Mouse (Mus musculus) limb, embryonic 15.5 days (tissue): ENCODE data around the gene Adssl1. TPM values are rescaled to one million over a fixed set of nuclear protein-coding genes. Genes with fewer than 3 reads are reported as not detected.

Experiments used
- ATAC-seq: fragments of 200-750 bp; cut with Nextera tagmentation; 2 replicates; pipeline ENCODE4 v1.8.0; 2017; ENCODE audit warnings: low read depth, moderate TSS enrichment; ENCODE audit not compliant: insufficient number of reproducible peaks, low FRiP score, low TSS enrichment
- H3K27ac ChIP-seq: fragments of 300-500 bp; sonication (generic); 2 replicates; pipeline ENCODE4 v1.5.1; 2015; ENCODE audit warnings: moderate library complexity, mild to moderate bottlenecking, inconsistent platforms
- H3K27me3 ChIP-seq: fragments of 300-500 bp; sonication (generic); 2 replicates; pipeline ENCODE4 v1.6.1; 2015; ENCODE audit warnings: inconsistent platforms
- H3K36me3 ChIP-seq: fragments of 300-500 bp; sonication (generic); 2 replicates; pipeline ENCODE4 v1.6.1; 2015; ENCODE audit warnings: inconsistent platforms
- H3K4me1 ChIP-seq: fragments of 300-500 bp; sonication (generic); 2 replicates; pipeline ENCODE4 v1.6.1; 2015; ENCODE audit warnings: inconsistent platforms
- H3K4me2 ChIP-seq: fragments of 300-500 bp; sonication (generic); 2 replicates; pipeline ENCODE4 v1.6.1; 2015; ENCODE audit warnings: mild to moderate bottlenecking, inconsistent platforms
- H3K4me3 ChIP-seq: fragments of 300-500 bp; sonication (generic); 2 replicates; pipeline ENCODE4 v1.5.1; 2015; ENCODE audit warnings: mild to moderate bottlenecking, inconsistent platforms
- H3K9ac ChIP-seq: fragments of 300-500 bp; sonication (generic); 2 replicates; pipeline ENCODE4 v1.6.1; 2015; ENCODE audit warnings: inconsistent platforms
- H3K9me3 ChIP-seq: fragments of 300-500 bp; sonication (generic); 2 replicates; pipeline ENCODE4 v1.6.1; 2016; ENCODE audit warnings: inconsistent platforms
- WGBS: fragments of 180-500 bp; shearing (Covaris S2); methylation state at CpG from one replicate; pipeline ENCODE4 v1.1.7; 2015; 5-methylcytosine and 5-hydroxymethylcytosine counted together
- polyA plus RNA-seq: library from polyadenylated mRNA; unstranded; fragments of >200 nt; fragmentation: Nextera tagmentation; extraction: Ambion mirVana; gene quantifications from 2 replicates; pipeline ENCODE4 v1.2.1, GENCODE M21; 2015

The Adssl1 gene
- polyA plus RNA-seq, 1 experiment from 2014 or later, result 11.6 TPM

- H3K4me1 ChIP-seq, result peaks cover 26% of the 10 kb centered on the region
- peak overlapping the region; percentile 77 for H3K4me2 ChIP-seq
- no peak for ATAC-seq
- H3K4me3 ChIP-seq, result peak overlapping the region; percentile 66
- no peaks in the 10 kb centered on the region for H3K27me3 ChIP-seq
- WGBS, result 36% methylated on average over 6 of the region's 6 CpGs
- peaks cover 41% of the 10 kb centered on the region for H3K36me3 ChIP-seq
- H3K9ac ChIP-seq, result peak overlapping the region; percentile 59; the same call in 1 of the 2 replicates
- H3K9me3 ChIP-seq, result no peaks in the 10 kb centered on the region
- 0 out of 2 replicates have a peak overlapping the region, but pooled peaks have one; percentile 91 for H3K27ac ChIP-seq
Observed at GRCm38 (mm10) chr12:112646139-112646538, 26.3 kb downstream of the Adssl1 start.

GRCm38 (mm10) chr12:112648081-112648480, 28.2 kb downstream of the Adssl1 start:
- ATAC-seq, result no peak
- no peak overlapping the region for H3K27ac ChIP-seq
- H3K9ac ChIP-seq, result no peak overlapping the region
- no peak overlapping the region for H3K4me2 ChIP-seq
- no peaks in the 10 kb centered on the region for H3K9me3 ChIP-seq
- H3K4me3 ChIP-seq, result no peak overlapping the region
- H3K4me1 ChIP-seq, result peaks cover 26% of the 10 kb centered on the region
- no peaks in the 10 kb centered on the region for H3K27me3 ChIP-seq
- peaks cover 61% of the 10 kb centered on the region for H3K36me3 ChIP-seq
- 86% methylated on average over 5 of the region's 5 CpGs for WGBS

GRCm38 (mm10) chr12:112651778-112652439, 32.1 kb downstream of the Adssl1 start:
- H3K27ac ChIP-seq, result no peak overlapping the region
- no peak for ATAC-seq
- WGBS, result 77% methylated on average over 5 of the region's 5 CpGs

GRCm38 (mm10) chr12:112653157-112653824, 33.4 kb downstream of the Adssl1 start:
- 0 out of 2 replicates have a peak, but pooled peaks have one; percentile 17 for ATAC-seq
- peaks cover 100% of the 10 kb centered on the region for H3K36me3 ChIP-seq
- 50% methylated on average over 7 of the region's 7 CpGs for WGBS

More at GRCm38 (mm10) chr12:112651778-112652439, 32.1 kb downstream of the Adssl1 start:
- Histone ChIP-seq H3K36me3 (peaks cover 99% of the 10 kb centered on the region), H3K4me3 (no peak overlapping the region), H3K9ac (no peak overlapping the region), H3K4me1 (peaks cover 14% of the 10 kb centered on the region), H3K27me3 (no peaks in the 10 kb centered on the region), H3K9me3 (no peaks in the 10 kb centered on the region), H3K4me2 (no peak overlapping the region)

GRCm38 (mm10) chr12:112654076-112654475, 34.2 kb downstream of the Adssl1 start:
- Histone ChIP-seq H3K4me3 (no peak overlapping the region), H3K4me2 (no peak overlapping the region), H3K4me1 (peaks cover 13% of the 10 kb centered on the region; the same call in 1 of the 2 replicates), H3K9me3 (no peaks in the 10 kb centered on the region), H3K27me3 (no peaks in the 10 kb centered on the region), H3K36me3 (peaks cover 100% of the 10 kb centered on the region), H3K27ac (peak overlapping the region; percentile 14; the same call in 1 of the 2 replicates), H3K9ac (no peak overlapping the region)
- no peak for ATAC-seq
- WGBS, result 86% methylated on average over 5 of the region's 5 CpGs

More at GRCm38 (mm10) chr12:112653157-112653824, 33.4 kb downstream of the Adssl1 start:
- Histone ChIP-seq H3K27me3 (no peaks in the 10 kb centered on the region), H3K9ac (no peak overlapping the region), H3K27ac (0 out of 2 replicates have a peak overlapping the region, but pooled peaks have one; percentile 14), H3K4me1 (peaks cover 10% of the 10 kb centered on the region; the same call in 1 of the 2 replicates), H3K9me3 (no peaks in the 10 kb centered on the region), H3K4me2 (no peak overlapping the region), H3K4me3 (no peak overlapping the region)

GRCm38 (mm10) chr12:112658619-112659018, 38.8 kb downstream of the Adssl1 start:
- Histone ChIP-seq H3K27ac (peak overlapping the region; percentile 19), H3K27me3 (no peaks in the 10 kb centered on the region), H3K36me3 (peaks cover 95% of the 10 kb centered on the region), H3K9ac (no peak overlapping the region), H3K4me2 (no peak overlapping the region), H3K4me1 (peaks cover 51% of the 10 kb centered on the region), H3K9me3 (no peaks in the 10 kb centered on the region), H3K4me3 (no peak overlapping the region)
- ATAC-seq, result no peak
- 91% methylated on average over 7 of the region's 7 CpGs for WGBS

GRCm38 (mm10) chr12:112659109-112659508, 39.3 kb downstream of the Adssl1 start:
- Histone ChIP-seq H3K27ac (peak overlapping the region; percentile 19), H3K27me3 (no peaks in the 10 kb centered on the region), H3K4me3 (no peak overlapping the region), H3K36me3 (peaks cover 90% of the 10 kb centered on the region), H3K4me2 (no peak overlapping the region), H3K9ac (no peak overlapping the region), H3K4me1 (peaks cover 56% of the 10 kb centered on the region), H3K9me3 (no peaks in the 10 kb centered on the region)
- ATAC-seq, result no peak
- 82% methylated on average over 6 of the region's 6 CpGs for WGBS

GRCm38 (mm10) chr12:112660576-112661326, 40.9 kb downstream of the Adssl1 start:
- H3K4me3 ChIP-seq, result peak overlapping the region; percentile 10
- H3K9me3 ChIP-seq, result no peaks in the 10 kb centered on the region
- peak overlapping the region; percentile 91 for H3K27ac ChIP-seq
- no peaks in the 10 kb centered on the region for H3K27me3 ChIP-seq
- H3K4me1 ChIP-seq, result peaks cover 65% of the 10 kb centered on the region
- H3K4me2 ChIP-seq, result peak overlapping the region; percentile 36
- peak; percentile 76 for ATAC-seq
- H3K9ac ChIP-seq, result no peak overlapping the region; the same call in 1 of the 2 replicates
- WGBS, result 27% methylated on average over 5 of the region's 5 CpGs
- H3K36me3 ChIP-seq, result peaks cover 86% of the 10 kb centered on the region

- Histone ChIP-seq H3K4me2 (peak overlapping the region; percentile 36), H3K4me1 (peaks cover 70% of the 10 kb centered on the region), H3K9me3 (no peaks in the 10 kb centered on the region), H3K27me3 (no peaks in the 10 kb centered on the region), H3K36me3 (peaks cover 86% of the 10 kb centered on the region), H3K9ac (no peak overlapping the region; the same call in 1 of the 2 replicates), H3K27ac (peak overlapping the region; percentile 91), H3K4me3 (peak overlapping the region; percentile 10; the same call in 1 of the 2 replicates)
- no peak for ATAC-seq
- 73% methylated on average over 3 of the region's 3 CpGs for WGBS
Observed at GRCm38 (mm10) chr12:112661327-112661605, 41.4 kb downstream of the Adssl1 start.

- Histone ChIP-seq H3K36me3 (peaks cover 84% of the 10 kb centered on the region), H3K27me3 (no peaks in the 10 kb centered on the region), H3K27ac (peak overlapping the region; percentile 91), H3K9me3 (no peaks in the 10 kb centered on the region), H3K4me1 (peaks cover 76% of the 10 kb centered on the region), H3K4me3 (no peak overlapping the region), H3K4me2 (no peak overlapping the region), H3K9ac (no peak overlapping the region)
- no peak for ATAC-seq
- 81% methylated on average over 9 of the region's 9 CpGs for WGBS
Observed at GRCm38 (mm10) chr12:112661851-112662250, 42.0 kb downstream of the Adssl1 start.

GRCm38 (mm10) chr12:112663303-112663702, 43.5 kb downstream of the Adssl1 start:
- Histone ChIP-seq H3K27ac (peak overlapping the region; percentile 91), H3K9ac (no peak overlapping the region), H3K4me3 (no peak overlapping the region), H3K4me2 (no peak overlapping the region), H3K9me3 (no peaks in the 10 kb centered on the region), H3K27me3 (no peaks in the 10 kb centered on the region), H3K36me3 (peaks cover 83% of the 10 kb centered on the region), H3K4me1 (peaks cover 89% of the 10 kb centered on the region)
- no peak for ATAC-seq
- WGBS, result 75% methylated on average over 11 of the region's 11 CpGs
